Mouse (Mus musculus): Measurements from ENCODE around the gene Slc24a2. TPM values are rescaled to one million over a fixed set of nuclear protein-coding genes. Genes with fewer than 3 reads are reported as not detected.

Slc24a2 gene
- polyA plus RNA-seq (2012; ENCODE audit: insufficient read depth, insufficient read length, missing spikeins), result not detected in 2 replicates

- H3K27ac ChIP-seq (ENCODE audit: insufficient read depth, low read depth, low read length), result no peak within 1 kb of the TSS
- TF ChIP-seq CTCF (IDR thresholded peaks at IDR 0.05; ENCODE audit: low read depth, low read length), result no peak
- H3K4me3 ChIP-seq (ENCODE audit: insufficient read depth, low read length), result no peak within 1 kb of the TSS
- H3K4me1 ChIP-seq (ENCODE audit: control insufficient read depth, insufficient read depth, low read length), result no peaks in the 10 kb centered on the region
These were observed at the start of gene Slc24a2 for GRCm38 (mm10) chr4:87229960-87230551. Gene Slc24a2 (minus strand): TSS chr4:87230477.

GRCm38 (mm10) chr4:87274825-87275224, 44.5 kb upstream of the Slc24a2 start:
- TF ChIP-seq CTCF (IDR thresholded peaks at IDR 0.05; ENCODE audit: low read depth, low read length), result no peak
- no peak for TF ChIP-seq POLR2A (IDR thresholded peaks at IDR 0.05; ENCODE audit: borderline replicate concordance, low read depth, low read length)

GRCm38 (mm10) chr4:87274276-87274675, 44.0 kb upstream of the Slc24a2 start:
- H3K4me1 ChIP-seq (ENCODE audit: control insufficient read depth, insufficient read depth, low read length), result no peaks in the 10 kb centered on the region
- H3K27ac ChIP-seq (ENCODE audit: insufficient read depth, low read depth, low read length), result no peak overlapping the region
- H3K4me3 ChIP-seq (ENCODE audit: insufficient read depth, low read length), result no peak overlapping the region
- TF ChIP-seq POLR2A (IDR thresholded peaks at IDR 0.05; ENCODE audit: borderline replicate concordance, low read depth, low read length) (no peak), CTCF (IDR thresholded peaks at IDR 0.05; ENCODE audit: low read depth, low read length) (no peak)

More at GRCm38 (mm10) chr4:87274825-87275224, 44.5 kb upstream of the Slc24a2 start:
- no peaks in the 10 kb centered on the region for H3K4me1 ChIP-seq (ENCODE audit: control insufficient read depth, insufficient read depth, low read length)
- no peak overlapping the region for H3K4me3 ChIP-seq (ENCODE audit: insufficient read depth, low read length)
- no peak overlapping the region for H3K27ac ChIP-seq (ENCODE audit: insufficient read depth, low read depth, low read length)

GRCm38 (mm10) chr4:87273476-87273875, 43.2 kb upstream of the Slc24a2 start:
- no peak overlapping the region for H3K27ac ChIP-seq (ENCODE audit: insufficient read depth, low read depth, low read length)
- H3K4me3 ChIP-seq (ENCODE audit: insufficient read depth, low read length), result no peak overlapping the region
- H3K4me1 ChIP-seq (ENCODE audit: control insufficient read depth, insufficient read depth, low read length), result no peaks in the 10 kb centered on the region
- TF ChIP-seq CTCF (IDR thresholded peaks at IDR 0.05; ENCODE audit: low read depth, low read length) (no peak), POLR2A (IDR thresholded peaks at IDR 0.05; ENCODE audit: borderline replicate concordance, low read depth, low read length) (no peak)

GRCm38 (mm10) chr4:87229224-87229959, 885 bp downstream of the Slc24a2 start:
- Histone ChIP-seq H3K4me1 (ENCODE audit: control insufficient read depth, insufficient read depth, low read length) (no peaks in the 10 kb centered on the region), H3K27ac (ENCODE audit: insufficient read depth, low read depth, low read length) (no peak overlapping the region), H3K4me3 (ENCODE audit: insufficient read depth, low read length) (no peak overlapping the region)
- no peak for TF ChIP-seq CTCF (IDR thresholded peaks at IDR 0.05; ENCODE audit: low read depth, low read length)
- no peak for TF ChIP-seq POLR2A (IDR thresholded peaks at IDR 0.05; ENCODE audit: borderline replicate concordance, low read depth, low read length)

GRCm38 (mm10) chr4:87221586-87221985, 8.7 kb downstream of the Slc24a2 start:
- Histone ChIP-seq H3K27ac (ENCODE audit: insufficient read depth, low read depth, low read length) (no peak overlapping the region), H3K4me1 (ENCODE audit: control insufficient read depth, insufficient read depth, low read length) (no peaks in the 10 kb centered on the region), H3K4me3 (ENCODE audit: insufficient read depth, low read length) (no peak overlapping the region)
- TF ChIP-seq POLR2A (IDR thresholded peaks at IDR 0.05; ENCODE audit: borderline replicate concordance, low read depth, low read length) (no peak), CTCF (IDR thresholded peaks at IDR 0.05; ENCODE audit: low read depth, low read length) (no peak)

GRCm38 (mm10) chr4:87218196-87218595, 12.1 kb downstream of the Slc24a2 start:
- TF ChIP-seq CTCF (IDR thresholded peaks at IDR 0.05; ENCODE audit: low read depth, low read length) (no peak), POLR2A (IDR thresholded peaks at IDR 0.05; ENCODE audit: borderline replicate concordance, low read depth, low read length) (no peak)
- Histone ChIP-seq H3K27ac (ENCODE audit: insufficient read depth, low read depth, low read length) (no peak overlapping the region), H3K4me3 (ENCODE audit: insufficient read depth, low read length) (no peak overlapping the region), H3K4me1 (ENCODE audit: control insufficient read depth, insufficient read depth, low read length) (no peaks in the 10 kb centered on the region)

- no peak overlapping the region for H3K27ac ChIP-seq (ENCODE audit: insufficient read depth, low read depth, low read length)
- no peaks in the 10 kb centered on the region for H3K4me1 ChIP-seq (ENCODE audit: control insufficient read depth, insufficient read depth, low read length)
- no peak overlapping the region for H3K4me3 ChIP-seq (ENCODE audit: insufficient read depth, low read length)
- TF ChIP-seq CTCF (IDR thresholded peaks at IDR 0.05; ENCODE audit: low read depth, low read length) (no peak), POLR2A (IDR thresholded peaks at IDR 0.05; ENCODE audit: borderline replicate concordance, low read depth, low read length) (no peak)
These were observed 18.8 kb downstream of the Slc24a2 start for GRCm38 (mm10) chr4:87211344-87211978.

GRCm38 (mm10) chr4:87210533-87210932, 19.7 kb downstream of the Slc24a2 start:
- no peak for TF ChIP-seq CTCF (IDR thresholded peaks at IDR 0.05; ENCODE audit: low read depth, low read length)
- TF ChIP-seq POLR2A (IDR thresholded peaks at IDR 0.05; ENCODE audit: borderline replicate concordance, low read depth, low read length), result no peak
- no peak overlapping the region for H3K27ac ChIP-seq (ENCODE audit: insufficient read depth, low read depth, low read length)
- no peaks in the 10 kb centered on the region for H3K4me1 ChIP-seq (ENCODE audit: control insufficient read depth, insufficient read depth, low read length)
- no peak overlapping the region for H3K4me3 ChIP-seq (ENCODE audit: insufficient read depth, low read length)

- no peak overlapping the region for H3K27ac ChIP-seq (ENCODE audit: insufficient read depth, low read depth, low read length)
- no peaks in the 10 kb centered on the region for H3K4me1 ChIP-seq (ENCODE audit: control insufficient read depth, insufficient read depth, low read length)
- no peak for TF ChIP-seq CTCF (IDR thresholded peaks at IDR 0.05; ENCODE audit: low read depth, low read length)
- TF ChIP-seq POLR2A (IDR thresholded peaks at IDR 0.05; ENCODE audit: borderline replicate concordance, low read depth, low read length), result no peak
- H3K4me3 ChIP-seq (ENCODE audit: insufficient read depth, low read length), result no peak overlapping the region
These were observed 28.2 kb downstream of the Slc24a2 start for GRCm38 (mm10) chr4:87202081-87202480.
